Mouse (Mus musculus) NIH3T3 (cell line): Measurements from ENCODE around the gene Slc6a17.

Experiments used
- DNase-seq: peaks from one replicate; pipeline ENCODE4 v3.0.0-alpha.2; 2012; ENCODE audit warnings: low read depth

Slc6a17 gene

GRCm38 (mm10) chr3:107517631-107518108 lies at the start of gene Slc6a17:
Gene Slc6a17 (minus strand): TSS chr3:107518018.
- no peak for DNase-seq

DNA sequence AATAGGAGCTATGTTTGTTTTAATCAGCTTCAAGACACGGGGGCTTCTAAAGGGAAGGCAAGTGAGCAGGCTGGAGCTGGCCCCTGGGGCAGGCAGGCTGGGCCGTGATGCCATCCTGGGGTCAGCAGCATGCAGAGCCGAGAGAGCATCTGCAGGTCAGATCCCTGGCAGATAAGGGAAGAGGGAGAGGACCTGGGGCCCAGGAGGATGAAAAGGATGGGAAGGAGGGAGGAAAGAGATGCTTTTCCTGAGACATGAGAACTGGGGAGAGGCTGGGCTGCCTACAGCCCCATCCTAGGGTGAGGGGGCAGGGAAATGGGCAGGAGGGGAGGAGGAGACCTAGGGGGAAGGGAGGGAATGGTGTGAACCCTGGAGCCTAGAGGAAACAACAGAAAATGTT lies 47.5 kb upstream of the Slc6a17 start:
- no peak for DNase-seq

DNA sequence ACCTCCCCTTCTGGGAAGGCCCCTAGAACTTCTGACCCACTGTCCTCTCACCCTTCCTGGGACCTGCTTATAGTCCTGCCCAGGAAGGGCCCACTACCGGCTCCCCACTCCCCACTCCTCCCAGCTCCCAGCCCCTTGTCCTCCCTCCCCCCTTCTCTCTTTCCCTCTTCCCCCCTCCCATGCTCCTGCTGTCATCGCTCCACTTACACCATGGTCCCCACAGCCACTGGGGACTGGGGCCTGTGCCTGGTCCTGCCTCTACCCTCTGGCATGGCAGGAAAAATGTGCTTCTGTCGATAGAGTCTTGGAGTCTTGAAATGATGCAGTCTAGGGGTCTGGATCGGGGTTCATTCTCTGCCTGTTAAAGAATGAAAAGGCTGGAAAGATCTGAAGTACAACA lies 46.1 kb upstream of the Slc6a17 start:
- no peak for DNase-seq

DNA sequence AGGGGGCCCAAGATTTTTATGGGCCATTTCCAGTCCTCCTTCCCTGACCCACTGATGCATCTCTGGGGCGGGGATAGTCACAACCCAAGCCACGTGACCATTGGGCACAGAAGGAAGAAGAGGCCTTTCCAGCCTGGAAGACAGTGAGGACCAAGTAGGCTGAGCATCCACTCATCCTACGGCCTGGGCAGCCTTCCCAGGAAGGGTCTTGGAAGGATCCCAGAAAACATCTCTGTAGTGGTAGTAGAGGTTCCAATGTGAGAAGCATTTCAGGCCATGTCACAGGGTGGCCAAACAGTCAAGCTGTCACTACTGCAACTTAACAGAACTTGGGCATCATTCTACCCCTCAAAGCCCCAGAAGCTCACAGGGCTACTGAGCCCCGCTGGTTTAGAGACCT lies 44.8 kb upstream of the Slc6a17 start:
- no peak for DNase-seq

DNA sequence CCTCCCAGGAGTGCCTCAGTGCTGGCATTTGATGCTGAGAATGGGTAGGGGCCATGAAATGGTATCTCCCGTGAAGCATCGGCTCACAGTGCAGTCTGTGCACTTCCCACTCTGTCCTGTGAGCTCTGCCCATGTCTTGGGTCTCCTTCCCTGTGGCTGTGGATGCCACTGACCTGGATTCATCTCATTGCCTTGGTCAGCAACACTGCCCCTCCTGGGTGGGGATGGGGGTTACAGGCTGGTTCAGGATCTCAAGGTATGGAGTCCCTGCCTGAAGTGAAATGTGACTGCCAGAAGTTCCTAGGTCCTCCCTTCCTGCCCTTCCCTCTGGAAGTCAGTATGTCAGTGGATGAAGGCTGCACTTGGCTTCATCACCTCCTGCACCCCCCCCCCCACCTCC lies 44.3 kb upstream of the Slc6a17 start:
- DNase-seq, result no peak

GRCm38 (mm10) chr3:107559183-107559582 lies 41.4 kb upstream of the Slc6a17 start:
- peak; percentile 77 for DNase-seq

DNA sequence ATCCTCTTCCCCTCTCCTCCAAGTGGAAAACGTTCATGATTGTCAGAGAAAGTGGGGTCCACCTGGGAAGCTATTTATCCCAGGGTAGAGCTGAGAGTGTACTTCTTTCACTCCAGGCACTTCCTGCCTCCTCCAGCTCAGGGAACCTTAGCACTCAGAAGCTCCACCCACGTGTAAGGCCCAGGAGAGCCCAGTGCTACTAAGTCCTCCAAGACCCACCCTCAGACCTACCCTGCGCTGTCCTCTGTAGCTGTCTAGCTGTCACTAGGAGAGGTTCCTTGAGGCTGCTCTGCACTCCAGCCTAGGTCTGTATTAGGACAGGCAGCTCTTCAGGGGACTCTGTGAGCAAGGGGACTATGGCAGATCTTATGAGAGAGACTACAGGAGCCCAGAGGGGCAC lies 40.9 kb upstream of the Slc6a17 start:
- DNase-seq, result no peak

GRCm38 (mm10) chr3:107554842-107555241 lies 37.0 kb upstream of the Slc6a17 start, which contains the start of gene Ubl4b:
Gene Ubl4b (minus strand): TSS chr3:107555073.
- DNase-seq, result no peak

GRCm38 (mm10) chr3:107550409-107551049 lies 32.7 kb upstream of the Slc6a17 start:
- peak; percentile 85 for DNase-seq

DNA sequence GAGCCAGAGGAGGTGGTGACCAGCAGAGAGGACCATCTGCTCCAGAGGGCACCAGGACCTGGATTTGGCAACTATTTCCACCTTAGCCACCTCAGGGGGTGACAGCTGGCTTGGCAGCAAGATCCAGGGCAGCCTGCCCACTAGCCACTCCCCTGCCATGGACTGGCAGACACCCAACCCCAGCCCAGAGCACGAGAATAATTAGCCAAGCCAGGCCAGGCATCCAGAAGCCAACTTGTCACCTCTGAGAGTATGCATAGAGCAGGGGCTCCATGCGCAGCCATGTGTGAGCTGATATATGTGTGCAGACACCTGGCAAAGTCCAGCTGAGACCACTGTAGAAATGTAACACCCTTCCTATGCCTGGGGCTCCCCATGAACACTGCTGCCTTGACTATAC lies 29.1 kb upstream of the Slc6a17 start:
- no peak for DNase-seq

GRCm38 (mm10) chr3:107545716-107546412 lies 28.0 kb upstream of the Slc6a17 start:
- DNase-seq, result no peak

- DNase-seq, result no peak
These were observed 27.5 kb upstream of the Slc6a17 start for GRCm38 (mm10) chr3:107545278-107545677.

DNA sequence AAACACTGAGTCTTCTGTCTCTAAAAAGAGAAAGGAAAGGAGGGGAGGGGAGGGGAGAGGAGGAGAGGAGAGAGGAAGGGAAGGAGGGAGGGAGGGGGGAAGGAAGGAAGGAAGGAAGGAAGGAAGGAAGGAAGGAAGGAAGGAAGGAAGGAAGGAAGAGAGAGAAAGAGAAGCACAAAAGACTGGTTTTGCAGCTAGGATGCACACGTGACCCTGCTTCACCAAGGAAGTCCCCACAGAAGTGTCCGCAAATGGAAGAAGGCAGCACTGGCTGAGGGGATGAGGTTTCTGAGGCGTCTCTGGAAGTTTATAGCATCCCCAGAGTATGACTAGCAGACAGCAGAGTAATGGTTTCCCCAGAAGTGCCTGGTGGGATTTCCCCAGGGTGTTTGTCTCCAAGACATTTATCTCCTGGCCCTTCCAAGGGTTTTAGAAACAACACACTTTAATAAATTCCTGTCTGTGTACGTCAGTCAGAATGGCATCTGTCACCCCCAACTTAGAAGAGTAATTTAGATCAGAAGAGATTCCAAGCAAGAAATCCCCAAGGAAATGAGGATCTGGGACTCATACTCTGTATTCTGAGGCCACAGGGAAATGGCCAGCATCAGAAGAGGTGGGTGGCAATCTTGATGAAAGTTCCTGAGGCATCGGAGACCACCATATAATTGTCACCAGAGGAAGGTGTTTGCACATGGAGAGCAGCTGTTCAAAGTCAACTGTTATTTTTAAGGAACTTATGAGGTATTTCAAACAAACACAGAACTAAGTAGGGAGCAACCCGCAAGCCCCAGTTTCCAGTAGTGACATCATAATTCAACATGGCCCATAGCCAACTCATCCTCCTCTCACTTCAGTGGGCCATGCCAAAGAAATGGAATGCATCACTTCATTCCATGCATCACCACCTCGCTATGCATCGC lies 25.6 kb upstream of the Slc6a17 start:
- DNase-seq, result peak; percentile 26

DNA sequence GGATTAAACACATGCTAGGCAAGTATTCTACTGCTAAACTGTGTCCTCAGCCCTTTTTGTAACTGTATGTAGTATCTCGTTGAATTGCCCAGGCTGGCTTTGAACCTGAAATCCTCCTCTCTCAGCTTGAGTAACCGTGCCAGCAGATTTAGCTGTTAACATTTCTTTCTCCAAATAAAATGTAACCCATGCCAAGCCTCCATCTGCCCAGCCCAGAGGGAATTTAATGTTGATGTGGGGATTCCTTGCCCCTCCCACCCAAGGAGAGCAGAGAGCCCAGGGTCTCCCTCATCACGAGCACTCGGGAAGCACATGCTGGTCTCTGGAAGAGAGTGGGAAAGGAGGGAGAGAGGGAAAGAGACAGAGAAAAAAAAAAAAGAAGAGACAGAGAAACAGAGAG lies 24.8 kb upstream of the Slc6a17 start:
- no peak for DNase-seq

- no peak for DNase-seq
These were observed 19.7 kb upstream of the Slc6a17 start for GRCm38 (mm10) chr3:107537504-107537889.

GRCm38 (mm10) chr3:107536810-107537503 lies 19.1 kb upstream of the Slc6a17 start:
- peak; percentile 81 for DNase-seq

DNA sequence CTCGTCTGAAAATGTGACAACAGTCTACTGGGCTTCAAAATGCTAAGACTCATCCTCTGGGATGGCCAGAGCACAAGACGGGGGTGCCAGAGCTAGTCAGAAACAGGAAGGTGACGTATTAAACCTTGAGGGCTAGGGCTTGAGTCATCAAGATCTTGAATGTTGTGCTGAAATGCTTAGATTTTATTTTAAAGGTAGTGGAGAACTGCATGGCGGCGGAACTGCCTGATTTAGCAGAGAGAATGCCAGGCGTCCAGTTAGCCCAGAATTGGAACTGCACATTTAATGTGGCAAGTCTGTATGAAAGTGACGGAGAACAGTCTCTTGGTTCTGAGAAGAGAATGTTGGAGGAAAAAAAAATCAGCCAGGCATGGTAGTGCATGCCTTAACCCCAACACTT lies 17.1 kb upstream of the Slc6a17 start:
- DNase-seq, result no peak

DNA sequence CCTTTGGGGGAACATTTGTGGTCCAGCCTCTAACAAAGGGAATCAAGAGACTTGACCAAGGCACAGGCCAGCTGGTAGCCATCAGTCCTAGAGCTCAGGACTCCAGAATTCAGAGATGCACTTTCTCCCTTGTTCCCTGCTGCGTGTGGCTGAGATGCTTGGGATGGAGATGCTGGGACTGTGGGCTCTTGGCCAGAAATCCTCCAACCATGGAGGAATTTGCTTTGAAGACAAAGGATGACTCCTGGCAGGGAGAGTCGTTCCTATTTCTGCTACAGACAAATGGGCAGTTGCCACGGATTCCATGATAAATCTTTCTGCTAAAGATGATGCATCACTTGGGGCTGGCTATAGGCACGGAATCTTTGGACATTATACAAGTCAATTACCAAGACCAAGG lies 15.7 kb upstream of the Slc6a17 start:
- peak; percentile 23 for DNase-seq

GRCm38 (mm10) chr3:107530581-107530980 lies 12.8 kb upstream of the Slc6a17 start:
- DNase-seq, result no peak

DNA sequence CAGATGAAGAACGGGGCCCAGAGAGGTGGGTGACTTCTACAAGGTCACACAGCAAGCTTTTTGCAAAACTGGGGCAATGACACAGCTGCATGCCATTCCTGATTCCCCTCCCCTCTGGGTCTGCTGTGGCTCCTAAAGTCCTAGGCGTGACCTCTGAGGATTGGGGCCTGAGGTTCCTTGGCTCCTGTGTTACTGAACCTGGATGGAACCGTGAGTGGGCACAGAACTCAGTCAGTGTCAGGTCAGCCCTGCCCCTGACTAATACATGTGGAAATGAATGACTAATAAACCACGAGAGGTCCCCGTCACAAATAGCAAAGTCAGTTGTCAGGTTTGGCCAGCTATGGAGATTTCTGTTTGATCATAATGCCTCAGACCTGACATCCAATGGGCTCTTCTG lies 11.4 kb upstream of the Slc6a17 start:
- peak; percentile 26 for DNase-seq

- peak; percentile 13 for DNase-seq
These were observed 10.7 kb upstream of the Slc6a17 start for GRCm38 (mm10) chr3:107528401-107529118.
